Mouse (Mus musculus) embryonic fibroblast, embryonic 13.5 days (primary cell): ENCODE data around the gene Cplx1. TPM values are rescaled to one million over a fixed set of nuclear protein-coding genes. Genes with fewer than 3 reads are reported as not detected.
"Not testable (repeated sequence)": the region's sequence is repeated elsewhere in the genome, so short reads cannot be mapped to it uniquely, and the experiment has no call there.

Experiments
- H3K27ac ChIP-seq: 2 replicates; pipeline ENCODE4 v1.5.1; 2012; ENCODE audit warnings: low read length, control low read depth, inconsistent platforms; ENCODE audit not compliant: insufficient read depth
- H3K4me1 ChIP-seq: 2 replicates; pipeline ENCODE4 v1.6.1; 2011; ENCODE audit warnings: low read length; ENCODE audit not compliant: control insufficient read depth, insufficient read depth
- H3K4me3 ChIP-seq: 2 replicates; pipeline ENCODE4 v1.5.1; 2011; ENCODE audit warnings: mild to moderate bottlenecking, control low read depth, low read length; ENCODE audit not compliant: insufficient read depth
- CTCF ChIP-seq: IDR thresholded peaks from 2 replicates; pipeline ENCODE4 v1.5.1; 2011; ENCODE audit warnings: mild to moderate bottlenecking, control low read depth, low read length, moderate library complexity, borderline replicate concordance; ENCODE audit not compliant: insufficient read depth
- POLR2A ChIP-seq: IDR thresholded peaks from 2 replicates; pipeline ENCODE4 v1.6.1; 2011; ENCODE audit warnings: low read depth, mild to moderate bottlenecking, control low read depth, low read length, moderate library complexity
- polyA plus RNA-seq: library from polyadenylated mRNA; stranded (reverse); fragments of >200 nt; gene quantifications from 2 replicates; pipeline ENCODE4 v1.2.4, GENCODE M21; 2011; ENCODE audit warnings: low read depth; ENCODE audit not compliant: missing spikeins, insufficient read length

The Cplx1 gene
- polyA plus RNA-seq, 1 experiment, result not detected

GRCm38 (mm10) chr5:108518106-108518885, 31.5 kb downstream of the Cplx1 start:
- TF ChIP-seq POLR2A (no peak), CTCF (no peak)
- Histone ChIP-seq H3K4me3 (no peak overlapping the region), H3K4me1 (no peaks in the 10 kb centered on the region), H3K27ac (no peak overlapping the region)

- no peak overlapping the region for H3K4me3 ChIP-seq
- TF ChIP-seq POLR2A (no peak), CTCF (no peak)
- no peaks in the 10 kb centered on the region for H3K4me1 ChIP-seq
- H3K27ac ChIP-seq, result no peak overlapping the region
These were observed 33.2 kb downstream of the Cplx1 start for GRCm38 (mm10) chr5:108516655-108517054.

- Histone ChIP-seq H3K4me1 (no peaks in the 10 kb centered on the region), H3K27ac (no peak overlapping the region), H3K4me3 (no peak overlapping the region)
- TF ChIP-seq POLR2A (no peak), CTCF (no peak)
These were observed 34.1 kb downstream of the Cplx1 start for GRCm38 (mm10) chr5:108515581-108516361.

- Histone ChIP-seq H3K27ac (no peak overlapping the region), H3K4me1 (no peaks in the 10 kb centered on the region), H3K4me3 (no peak overlapping the region)
- no peak for TF ChIP-seq CTCF
- no peak for TF ChIP-seq POLR2A
These were observed 47.5 kb downstream of the Cplx1 start for GRCm38 (mm10) chr5:108502286-108502685.

GRCm38 (mm10) chr5:108501573-108501972, 48.3 kb downstream of the Cplx1 start:
- no peak overlapping the region for H3K4me3 ChIP-seq
- H3K4me1 ChIP-seq, result no peaks in the 10 kb centered on the region
- no peak overlapping the region for H3K27ac ChIP-seq
- no peak for TF ChIP-seq POLR2A
- TF ChIP-seq CTCF, result no peak

GRCm38 (mm10) chr5:108486148-108486547, 63.7 kb downstream of the Cplx1 start:
- H3K4me3 ChIP-seq, H3K4me1 ChIP-seq, H3K27ac ChIP-seq: not testable (repeated sequence)

GRCm38 (mm10) chr5:108485239-108485638, 64.6 kb downstream of the Cplx1 start:
- Histone ChIP-seq H3K4me3 (no peak overlapping the region), H3K27ac (no peak overlapping the region), H3K4me1 (no peaks in the 10 kb centered on the region)
- TF ChIP-seq POLR2A (no peak), CTCF (peak; percentile 29; the same call in 1 of the 2 replicates)

- H3K4me1 ChIP-seq, result no peaks in the 10 kb centered on the region
- TF ChIP-seq POLR2A (no peak), CTCF (no peak)
- no peak overlapping the region for H3K27ac ChIP-seq
- no peak overlapping the region for H3K4me3 ChIP-seq
These were observed 66.8 kb downstream of the Cplx1 start for GRCm38 (mm10) chr5:108483006-108483405.

- no peak overlapping the region for H3K4me3 ChIP-seq
These were observed 73.8 kb downstream of the Cplx1 start for GRCm38 (mm10) chr5:108475977-108476376.

GRCm38 (mm10) chr5:108473737-108474136, 76.1 kb downstream of the Cplx1 start:
- Histone ChIP-seq H3K27ac (no peak overlapping the region), H3K4me3 (no peak overlapping the region), H3K4me1 (no peaks in the 10 kb centered on the region)
- TF ChIP-seq POLR2A, result no peak
- TF ChIP-seq CTCF, result no peak

More at GRCm38 (mm10) chr5:108475977-108476376, 73.8 kb downstream of the Cplx1 start:
- H3K4me1 ChIP-seq, result no peaks in the 10 kb centered on the region
- H3K27ac ChIP-seq, result no peak overlapping the region
- no peak for TF ChIP-seq CTCF

GRCm38 (mm10) chr5:108469617-108470016, 80.2 kb downstream of the Cplx1 start:
- Histone ChIP-seq H3K27ac (no peak overlapping the region), H3K4me1 (no peaks in the 10 kb centered on the region), H3K4me3 (no peak overlapping the region)
- no peak for TF ChIP-seq CTCF
- no peak for TF ChIP-seq POLR2A

Other genes with a start within 250 kb of the Cplx1 start
- 7.9 and 8.0 TPM in 2 replicates for gene Pigg, start 237.4 kb downstream of the Cplx1 start, polyA plus RNA-seq
- 0.27 and 0.37 TPM in 2 replicates for gene Gm42517, start 182.1 kb downstream of the Cplx1 start, polyA plus RNA-seq
- not detected in 2 replicates for gene Pde6b, start 161.6 kb downstream of the Cplx1 start, polyA plus RNA-seq
- 264 and 289 TPM in 2 replicates for gene Atp5k, start 115.6 kb downstream of the Cplx1 start, polyA plus RNA-seq
- gene Mfsd7a, start 101.1 kb downstream of the Cplx1 start, polyA plus RNA-seq, result 0.72 and 0.95 TPM in 2 replicates
- 92.3 and 93.4 TPM in 2 replicates for gene Pcgf3, start 88.8 kb downstream of the Cplx1 start, polyA plus RNA-seq
- 74.7 and 92.7 TPM in 2 replicates for gene Gak, start 79.7 kb upstream of the Cplx1 start, polyA plus RNA-seq
- 29.0 and 36.3 TPM in 2 replicates for gene Tmem175, start 79.7 kb upstream of the Cplx1 start, polyA plus RNA-seq
- 17.9 and 18.6 TPM in 2 replicates for gene Idua, start 110.3 kb upstream of the Cplx1 start, polyA plus RNA-seq
- 11.7 and 11.8 TPM in 2 replicates for gene Dgkq, start 119.6 kb upstream of the Cplx1 start, polyA plus RNA-seq
- gene Slc26a1, start 125.5 kb upstream of the Cplx1 start, polyA plus RNA-seq, result 0.23 TPM in 1 of 2 replicates, not detected in the other
- gene Fgfrl1, start 142.4 kb upstream of the Cplx1 start, polyA plus RNA-seq, result 22.5 and 30.6 TPM in 2 replicates
- not detected in 2 replicates for gene Rnf212, start 225.0 kb upstream of the Cplx1 start, polyA plus RNA-seq
- not detected in 2 replicates for gene Tmed11, start 245.3 kb upstream of the Cplx1 start, polyA plus RNA-seq